Mouse (Mus musculus): ENCODE data around the gene Lrrc23.

DNA sequence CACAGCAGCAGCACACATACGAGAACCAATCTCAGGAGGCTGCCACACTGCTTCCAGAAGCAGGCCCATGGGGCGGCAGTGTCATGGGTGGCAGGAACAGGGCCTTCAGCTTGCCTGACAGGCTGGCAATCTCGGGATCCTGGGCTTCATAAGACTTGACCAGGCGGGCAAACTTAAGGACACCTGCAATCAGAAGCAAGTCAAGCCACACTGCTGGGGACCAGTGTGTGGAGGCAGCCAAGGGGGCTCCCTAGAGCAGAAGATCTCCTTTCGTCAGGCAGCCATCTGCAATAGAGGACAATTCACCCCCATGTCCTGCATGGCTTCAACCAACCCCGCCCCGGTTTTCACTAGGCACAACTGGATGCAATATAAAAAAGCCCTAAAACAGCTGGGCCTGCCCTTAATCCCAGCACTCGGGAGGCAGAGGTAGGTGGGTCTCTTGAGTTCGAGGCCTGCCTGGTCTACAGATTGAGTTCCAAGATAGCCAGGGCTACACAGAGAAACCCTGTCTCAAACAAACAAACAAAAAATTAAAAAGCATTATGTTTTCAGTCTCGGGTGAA is 40.2 kb downstream of the Lrrc23 start:
- TF ChIP-seq POLR2A (IDR thresholded peaks at IDR 0.05; ENCODE audit: insufficient read length, low read depth) (no peak), SRF (IDR thresholded peaks at IDR 0.05; ENCODE audit: control insufficient read depth, insufficient read length, low read depth) (no peak), TCF12 (IDR thresholded peaks at IDR 0.05; ENCODE audit: insufficient read depth, poor library complexity, severe bottlenecking) (no peak), MYOD1 (IDR thresholded peaks at IDR 0.05; ENCODE audit: control insufficient read depth in 1 of 3, insufficient read length in 2 of 3, low read depth in 2 of 3) (no peak), POLR2AphosphoS2 (IDR thresholded peaks at IDR 0.05; ENCODE audit: insufficient read length, low read depth) (no peak), MAX (IDR thresholded peaks at IDR 0.05; ENCODE audit: low read depth) (no peak), CEBPB (IDR thresholded peaks at IDR 0.05; ENCODE audit: insufficient read depth, poor library complexity, severe bottlenecking) (no peak), USF1 (IDR thresholded peaks at IDR 0.05; ENCODE audit: low read depth) (no peak)

All from myocyte (in vitro differentiated cells).